Mouse (Mus musculus): ENCODE results near the gene Fbxo46. TPM values are rescaled to one million over a fixed set of nuclear protein-coding genes. Genes with fewer than 3 reads are reported as not detected.

The Fbxo46 gene
- total RNA-seq, 2 experiments from 2014 or later = 1.9 to 6.5 TPM

- no peak for ATAC-seq (ENCODE audit: poor library complexity, severe bottlenecking)
These were observed 44.5 kb downstream of the Fbxo46 start for GRCm38 (mm10) chr7:19164189-19164588.

- peak; percentile 26; the same call in 1 of the 2 replicates for ATAC-seq (ENCODE audit: poor library complexity, severe bottlenecking)
These were observed 45.3 kb downstream of the Fbxo46 start for GRCm38 (mm10) chr7:19164978-19165377.

GRCm38 (mm10) chr7:19165656-19166423 lies 46.2 kb downstream of the Fbxo46 start, which contains the start of gene Gipr:
Gene Gipr, minus strand, starts transcription at chr7:19166127.
- ATAC-seq (ENCODE audit: poor library complexity, severe bottlenecking) = no peak

- ATAC-seq (ENCODE audit: poor library complexity, severe bottlenecking) = no peak
These were observed 47.3 kb downstream of the Fbxo46 start for GRCm38 (mm10) chr7:19166990-19167389.

- ATAC-seq (ENCODE audit: poor library complexity, severe bottlenecking) = 0 out of 2 replicates have a peak, but pooled peaks have one; percentile 20
These were observed 49.8 kb downstream of the Fbxo46 start for GRCm38 (mm10) chr7:19169506-19169905.

GRCm38 (mm10) chr7:19170142-19170541 lies 50.5 kb downstream of the Fbxo46 start:
- ATAC-seq (ENCODE audit: poor library complexity, severe bottlenecking) = no peak

- no peak for ATAC-seq (ENCODE audit: poor library complexity, severe bottlenecking)
These were observed 52.2 kb downstream of the Fbxo46 start for GRCm38 (mm10) chr7:19171831-19172230.

- ATAC-seq (ENCODE audit: poor library complexity, severe bottlenecking) = peak; percentile 59
These were observed 53.2 kb downstream of the Fbxo46 start for GRCm38 (mm10) chr7:19172874-19173273.

GRCm38 (mm10) chr7:19175708-19176515 lies 56.3 kb downstream of the Fbxo46 start, which contains the start of gene Eml2:
Gene Eml2, plus strand, starts transcription at chr7:19176421.
- ATAC-seq (ENCODE audit: poor library complexity, severe bottlenecking) = peak; percentile 14; the same call in 1 of the 2 replicates

GRCm38 (mm10) chr7:19176516-19176947 lies 56.9 kb downstream of the Fbxo46 start:
- no peak for ATAC-seq (ENCODE audit: poor library complexity, severe bottlenecking)

GRCm38 (mm10) chr7:19177216-19177615 lies 57.6 kb downstream of the Fbxo46 start:
- no peak for ATAC-seq (ENCODE audit: poor library complexity, severe bottlenecking)

GRCm38 (mm10) chr7:19178035-19178434 lies 58.4 kb downstream of the Fbxo46 start:
- no peak for ATAC-seq (ENCODE audit: poor library complexity, severe bottlenecking)

GRCm38 (mm10) chr7:19178443-19179092 lies 58.9 kb downstream of the Fbxo46 start:
- ATAC-seq (ENCODE audit: poor library complexity, severe bottlenecking) = peak; percentile 53

- ATAC-seq (ENCODE audit: poor library complexity, severe bottlenecking) = peak; percentile 70
These were observed 59.5 kb downstream of the Fbxo46 start for GRCm38 (mm10) chr7:19179173-19179572.

GRCm38 (mm10) chr7:19179936-19180335 lies 60.3 kb downstream of the Fbxo46 start:
- ATAC-seq (ENCODE audit: poor library complexity, severe bottlenecking) = no peak

GRCm38 (mm10) chr7:19180862-19181429 lies 61.3 kb downstream of the Fbxo46 start:
- ATAC-seq (ENCODE audit: poor library complexity, severe bottlenecking) = peak; percentile 58

- ATAC-seq (ENCODE audit: poor library complexity, severe bottlenecking) = no peak
These were observed 64.6 kb downstream of the Fbxo46 start for GRCm38 (mm10) chr7:19184250-19184649.

GRCm38 (mm10) chr7:19184758-19185157 lies 65.1 kb downstream of the Fbxo46 start:
- no peak for ATAC-seq (ENCODE audit: poor library complexity, severe bottlenecking)

Data from megakaryocyte, adult 5-6 weeks (primary cell).